Mouse (Mus musculus) urinary bladder, postnatal 14 days (tissue): ENCODE measurements around the gene Ddc.
A peak's percentile ranks its signal among the peaks of the same experiment; 100 is the strongest.

Experiments
- DNase-seq: peaks from one replicate; pipeline ENCODE4 v3.0.0; 2021; ENCODE audit warnings: low spot score

Gene Ddc

GRCm38 (mm10) chr11:11823980-11824911, 73.7 kb downstream of the Ddc start:
- DNase-seq = no peak

DNA sequence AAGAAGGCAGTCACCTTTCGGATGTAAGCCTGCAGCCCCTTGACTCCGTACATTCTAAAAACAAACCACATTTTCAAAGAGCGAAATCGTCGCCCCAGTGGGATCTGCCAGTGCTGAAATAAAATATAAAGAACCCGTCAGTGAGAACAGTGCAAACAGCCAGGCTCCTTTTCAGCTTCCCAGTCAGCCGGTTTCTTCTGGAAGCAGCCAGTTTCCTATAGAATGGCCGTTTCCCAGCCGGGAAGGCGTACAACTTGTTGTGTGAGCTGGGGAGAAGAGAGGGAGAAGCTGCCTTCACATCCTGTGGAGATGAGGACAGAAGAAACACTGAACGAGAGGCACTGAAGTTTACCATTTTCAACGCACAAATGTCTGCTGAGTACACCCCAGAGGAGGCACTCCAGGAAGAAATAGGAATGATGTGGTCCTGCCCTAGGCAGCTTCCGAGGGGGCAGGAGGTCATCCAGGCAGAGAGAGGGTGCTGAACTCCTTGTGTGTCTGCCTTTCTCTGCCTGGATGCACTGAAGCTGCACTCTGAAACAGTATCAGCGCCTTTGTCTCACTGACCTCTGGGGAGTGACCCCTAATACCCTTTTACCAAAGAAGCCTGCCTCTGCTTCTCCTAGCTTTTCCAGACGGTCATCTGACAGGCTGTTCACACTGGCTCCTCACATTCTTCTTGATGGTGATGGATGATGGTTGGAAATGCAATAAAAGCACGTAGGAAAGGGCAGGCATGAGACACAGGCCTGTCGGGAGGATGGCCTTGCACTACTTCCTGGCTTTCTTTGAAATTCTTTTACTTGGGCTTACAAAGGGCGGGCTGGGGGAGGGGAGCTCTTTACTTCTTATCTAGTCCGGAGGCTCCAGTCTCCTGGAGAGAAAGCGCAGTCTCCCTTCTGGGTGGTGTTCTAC, 75.5 kb downstream of the Ddc start:
- no peak for DNase-seq

DNA sequence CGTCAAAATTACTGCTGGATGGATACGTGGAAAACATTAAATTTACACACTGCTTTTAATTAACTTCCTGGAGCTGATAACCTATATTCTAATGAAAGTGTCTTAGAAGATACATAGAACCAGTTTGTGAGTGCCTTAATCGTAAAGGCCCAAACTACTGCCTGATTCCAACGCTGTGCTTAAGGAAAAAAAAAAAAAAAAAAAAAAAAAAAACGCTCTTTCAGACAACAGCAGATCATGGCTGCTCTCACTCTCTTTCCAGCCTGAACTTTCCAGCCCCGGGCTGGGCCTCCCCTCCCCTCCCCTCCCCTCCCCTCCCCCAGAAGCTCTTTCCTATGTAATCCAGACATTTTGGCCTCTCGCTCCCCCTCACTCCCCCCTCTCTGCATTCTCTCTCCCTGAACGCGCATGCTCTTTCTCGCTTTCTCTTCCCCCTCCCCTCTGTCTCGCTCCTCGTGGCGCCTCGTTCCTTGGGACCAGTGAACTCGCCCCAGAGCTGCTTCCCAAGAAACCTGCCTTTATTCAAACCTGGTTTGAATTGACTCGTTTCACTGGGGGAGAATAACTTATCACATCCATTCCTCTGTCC, 76.5 kb downstream of the Ddc start:
- DNase-seq = no peak

DNA sequence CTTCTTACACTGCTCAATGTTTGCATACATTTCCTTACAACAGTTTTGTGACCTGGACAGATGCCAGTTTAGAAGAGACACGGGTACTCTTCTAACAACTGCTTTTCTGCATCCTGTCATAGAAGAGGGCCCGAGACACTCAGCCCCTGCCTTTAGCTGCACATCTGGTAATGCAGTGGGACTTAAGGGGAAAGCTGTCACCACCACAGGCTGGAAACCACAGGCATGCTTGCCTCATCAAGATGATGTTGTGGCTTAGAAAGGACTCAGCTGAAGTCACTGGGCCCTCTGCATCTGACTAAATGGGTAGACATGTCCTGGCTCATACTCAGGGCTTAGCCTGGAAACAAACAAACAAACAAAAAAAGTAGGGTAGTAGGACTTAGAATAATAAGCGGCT, 77.2 kb downstream of the Ddc start:
- no peak for DNase-seq

DNA sequence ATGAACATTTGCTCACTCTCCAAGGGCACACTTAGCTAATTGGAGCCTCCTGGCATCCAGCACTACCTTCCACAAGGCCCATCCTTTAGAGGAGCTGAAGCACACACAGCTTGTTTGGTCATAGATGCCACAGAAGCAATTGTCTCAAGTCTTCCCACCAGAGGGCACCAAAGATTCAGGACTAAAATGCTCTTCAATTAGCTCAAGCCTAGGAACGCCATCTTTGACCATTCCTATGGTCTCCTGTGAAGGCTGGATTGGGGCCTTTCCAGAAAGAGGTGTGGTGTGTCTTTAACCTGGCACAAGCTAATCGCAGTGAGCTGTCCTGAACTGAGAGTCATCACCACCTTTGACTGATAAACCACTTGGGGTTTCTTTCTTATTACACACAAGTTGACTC, 77.7 kb downstream of the Ddc start:
- peak; percentile 83 for DNase-seq

- DNase-seq = no peak
These were observed 78.7 kb downstream of the Ddc start for GRCm38 (mm10) chr11:11819206-11819605.

GRCm38 (mm10) chr11:11818797-11819196, 79.1 kb downstream of the Ddc start:
- no peak for DNase-seq

- no peak for DNase-seq
These were observed 82.2 kb downstream of the Ddc start for GRCm38 (mm10) chr11:11815737-11816136.

DNA sequence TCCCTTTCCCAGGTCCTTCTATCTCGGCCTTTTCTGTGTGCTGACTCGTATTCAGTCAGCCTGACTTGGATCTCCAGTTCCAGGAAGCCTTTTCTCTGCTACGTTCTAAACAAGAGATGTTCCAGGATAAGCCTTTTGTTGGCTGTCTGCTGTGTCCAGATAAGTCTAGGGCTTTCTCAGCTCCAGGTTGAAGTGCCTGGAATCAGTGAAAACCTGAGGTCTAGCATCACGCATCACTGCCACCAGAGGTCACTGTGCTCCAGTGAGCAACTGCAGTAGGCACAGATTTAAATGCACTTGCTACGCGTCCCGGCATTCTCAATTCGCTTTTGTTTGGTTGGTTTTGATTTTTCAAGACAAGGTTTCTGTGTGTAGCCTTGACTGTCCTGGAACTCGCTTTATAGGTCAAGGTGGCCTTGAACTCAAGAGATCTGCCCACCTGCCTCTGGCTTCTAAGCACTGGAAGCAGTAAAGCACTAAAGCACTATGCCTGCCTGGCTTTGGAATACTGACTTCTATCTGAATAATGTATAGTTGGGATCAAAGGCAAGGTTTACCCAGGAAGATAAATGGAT, 86.0 kb downstream of the Ddc start:
- DNase-seq = peak; percentile 79

DNA sequence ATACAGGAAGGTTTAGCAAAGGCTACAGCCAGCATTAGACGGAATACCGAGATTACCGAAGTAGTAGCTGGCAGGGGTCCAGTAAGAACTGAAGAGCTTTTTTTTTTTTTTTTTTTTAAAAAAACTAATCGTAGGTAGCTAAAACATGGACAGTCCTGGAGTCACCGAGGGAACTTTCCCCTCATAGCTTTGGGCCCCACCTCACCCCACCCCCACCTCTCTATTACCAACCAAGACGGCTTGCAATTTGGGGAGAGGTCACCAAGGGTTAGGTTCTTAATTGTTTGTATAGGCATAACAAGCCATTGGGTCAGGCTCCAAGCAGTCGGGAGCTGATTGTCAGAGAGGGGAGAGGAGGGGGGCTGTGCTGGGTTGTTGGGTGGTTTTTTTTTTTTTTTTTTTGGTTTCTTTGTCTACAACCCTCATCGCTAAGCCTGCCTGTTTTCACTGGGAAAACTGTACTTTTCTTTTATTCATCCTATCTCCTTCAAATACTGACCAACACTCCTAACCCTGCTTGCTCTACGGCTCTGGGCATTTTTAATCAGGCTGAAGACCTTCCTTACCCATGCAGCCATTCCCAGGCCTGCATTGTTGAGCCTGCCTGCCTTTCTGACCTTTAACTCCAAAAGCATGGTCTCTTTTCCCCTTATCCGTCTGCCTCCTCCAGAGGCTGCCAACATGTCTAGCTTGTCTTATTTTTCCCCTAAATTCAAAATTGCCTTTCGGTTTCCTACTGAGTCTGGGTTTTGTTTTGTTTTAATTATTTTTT, 88.4 kb downstream of the Ddc start:
- DNase-seq = no peak

GRCm38 (mm10) chr11:11808820-11809403, 89.0 kb downstream of the Ddc start, which contains the start of gene Fignl1:
TSS of gene Fignl1 (minus strand) at chr11:11808962.
- peak; percentile 96 for DNase-seq

DNA sequence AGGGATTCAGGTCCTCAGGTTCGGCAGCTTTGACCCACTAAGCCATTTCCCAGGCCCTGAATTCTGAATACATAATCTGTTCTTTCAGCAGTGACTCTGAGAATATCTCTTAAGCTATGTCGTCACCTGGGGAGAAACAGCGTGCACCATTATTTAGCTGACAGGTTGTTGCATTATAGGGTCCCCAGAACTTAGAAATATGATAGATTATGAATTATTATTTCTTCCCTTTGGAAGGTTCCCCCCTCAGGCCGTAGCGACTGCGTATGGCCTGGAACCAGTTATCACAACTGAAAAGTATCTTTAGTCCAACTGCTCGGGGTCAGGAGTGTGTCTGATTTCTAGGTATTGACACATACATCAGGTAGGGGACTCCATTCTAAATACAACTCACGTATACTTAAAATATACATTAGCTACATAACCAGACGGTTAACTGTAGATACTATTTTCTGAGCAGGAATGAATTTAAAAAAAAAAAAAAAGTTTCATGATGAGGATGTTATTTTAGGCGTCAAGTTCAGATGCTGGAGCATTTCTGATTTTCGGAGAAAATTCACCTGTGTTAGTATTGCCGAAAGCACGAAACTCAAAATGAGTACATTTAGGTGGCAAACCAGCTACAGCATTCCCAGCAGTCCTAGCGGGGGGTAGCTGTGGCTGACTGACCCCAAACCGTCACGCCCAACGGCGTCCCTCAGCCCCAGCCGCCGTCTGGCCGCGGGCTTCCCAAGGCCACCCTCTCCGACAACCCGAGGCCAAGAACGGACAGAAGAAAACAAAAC, 89.7 kb downstream of the Ddc start:
- no peak for DNase-seq

- no peak for DNase-seq
These were observed 92.0 kb downstream of the Ddc start for GRCm38 (mm10) chr11:11805951-11806350.

- DNase-seq = no peak
These were observed 93.5 kb downstream of the Ddc start for GRCm38 (mm10) chr11:11804421-11804820.

GRCm38 (mm10) chr11:11801067-11801466, 96.9 kb downstream of the Ddc start:
- no peak for DNase-seq

DNA sequence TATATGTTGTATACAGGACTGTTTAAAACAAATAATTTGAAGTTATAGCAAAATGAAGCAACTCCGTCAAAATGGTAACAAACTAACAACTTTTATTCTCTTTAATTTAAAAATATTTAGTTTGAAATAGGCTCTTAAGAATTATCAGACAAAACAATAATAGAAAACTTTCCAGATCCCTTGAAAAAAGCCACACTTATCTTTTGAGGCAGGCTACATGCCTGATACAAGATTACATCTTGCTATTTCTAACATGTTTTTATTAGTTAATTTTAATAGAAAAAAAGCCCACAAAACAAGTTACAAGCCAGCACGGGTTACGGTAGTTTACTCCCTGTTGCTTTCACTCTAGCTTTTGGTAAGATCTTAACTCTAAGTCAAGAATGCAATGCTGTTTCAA, 97.6 kb downstream of the Ddc start:
- DNase-seq = no peak

- no peak for DNase-seq
These were observed 99.3 kb downstream of the Ddc start for GRCm38 (mm10) chr11:11798690-11799089.

DNA sequence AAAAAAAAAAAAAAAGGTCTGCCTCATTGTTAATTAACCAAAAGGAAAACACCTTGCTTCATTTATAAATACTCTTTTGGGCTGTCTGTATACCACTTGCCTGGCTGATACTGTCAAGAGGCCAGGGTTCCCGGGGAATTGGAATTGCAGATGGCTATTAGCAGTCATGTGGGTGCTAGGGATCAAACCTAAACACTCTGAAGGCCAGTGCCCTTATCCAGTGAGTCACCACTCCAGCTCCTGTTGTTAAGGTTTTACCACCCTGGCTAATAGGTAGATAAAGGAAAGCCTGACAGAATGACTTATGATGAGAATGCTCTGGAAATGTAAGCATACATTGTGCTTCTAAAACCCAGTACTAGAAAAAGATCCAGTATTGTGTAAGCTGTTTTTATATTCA, 103.3 kb downstream of the Ddc start:
- DNase-seq = no peak

DNA sequence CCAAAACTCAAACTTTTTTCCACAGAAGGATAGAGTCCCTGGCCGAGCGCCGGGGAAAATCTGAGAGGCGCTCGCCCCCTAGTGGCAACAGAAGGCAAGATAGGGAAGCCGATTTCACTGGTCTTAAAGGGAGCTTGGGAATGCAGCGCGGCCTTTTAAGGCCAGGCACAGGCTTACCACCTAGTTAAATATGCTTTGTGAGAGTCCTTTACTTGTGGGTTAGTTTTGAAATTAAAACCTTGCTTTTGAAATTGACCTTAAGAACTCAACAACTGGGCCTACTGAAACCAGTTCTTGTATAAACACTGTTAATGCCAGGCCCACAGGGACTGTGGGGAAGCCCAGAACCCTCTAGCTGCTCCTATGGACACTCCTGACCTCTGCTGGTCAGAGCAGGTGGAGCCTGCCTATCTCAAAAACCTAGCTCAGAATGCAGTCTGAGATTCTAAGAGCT, 109.4 kb downstream of the Ddc start:
- DNase-seq = peak; percentile 77

DNA sequence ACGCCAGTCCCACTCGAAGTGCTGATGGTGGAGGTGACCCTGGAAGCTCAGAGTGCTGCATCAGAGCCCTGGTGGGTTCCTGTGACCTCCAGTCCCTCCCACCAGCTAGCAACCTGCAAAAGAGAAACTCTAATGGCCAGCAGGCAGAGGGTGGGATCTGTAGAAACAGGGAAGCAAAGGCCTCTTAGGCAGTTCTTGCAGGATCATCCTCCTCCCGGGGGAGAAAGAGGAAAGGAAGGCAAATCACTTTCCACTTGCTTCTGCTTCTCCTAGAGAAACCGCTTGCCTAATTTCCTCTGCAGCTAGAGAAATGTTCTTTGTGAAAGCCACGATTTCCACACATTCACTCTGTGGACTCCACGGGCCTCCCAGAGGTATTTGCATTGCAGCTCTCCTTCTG, 112.5 kb downstream of the Ddc start:
- DNase-seq = no peak
